Mouse (Mus musculus): ENCODE results near the gene Rnf130. TPM values are rescaled to one million over a fixed set of nuclear protein-coding genes. Genes with fewer than 3 reads are reported as not detected.

The Rnf130 gene
- 72.5 and 74.9 TPM in 2 replicates for polyA plus RNA-seq (2014; fragmentation: Nextera tagmentation; extraction: Ambion mirVana)

DNA sequence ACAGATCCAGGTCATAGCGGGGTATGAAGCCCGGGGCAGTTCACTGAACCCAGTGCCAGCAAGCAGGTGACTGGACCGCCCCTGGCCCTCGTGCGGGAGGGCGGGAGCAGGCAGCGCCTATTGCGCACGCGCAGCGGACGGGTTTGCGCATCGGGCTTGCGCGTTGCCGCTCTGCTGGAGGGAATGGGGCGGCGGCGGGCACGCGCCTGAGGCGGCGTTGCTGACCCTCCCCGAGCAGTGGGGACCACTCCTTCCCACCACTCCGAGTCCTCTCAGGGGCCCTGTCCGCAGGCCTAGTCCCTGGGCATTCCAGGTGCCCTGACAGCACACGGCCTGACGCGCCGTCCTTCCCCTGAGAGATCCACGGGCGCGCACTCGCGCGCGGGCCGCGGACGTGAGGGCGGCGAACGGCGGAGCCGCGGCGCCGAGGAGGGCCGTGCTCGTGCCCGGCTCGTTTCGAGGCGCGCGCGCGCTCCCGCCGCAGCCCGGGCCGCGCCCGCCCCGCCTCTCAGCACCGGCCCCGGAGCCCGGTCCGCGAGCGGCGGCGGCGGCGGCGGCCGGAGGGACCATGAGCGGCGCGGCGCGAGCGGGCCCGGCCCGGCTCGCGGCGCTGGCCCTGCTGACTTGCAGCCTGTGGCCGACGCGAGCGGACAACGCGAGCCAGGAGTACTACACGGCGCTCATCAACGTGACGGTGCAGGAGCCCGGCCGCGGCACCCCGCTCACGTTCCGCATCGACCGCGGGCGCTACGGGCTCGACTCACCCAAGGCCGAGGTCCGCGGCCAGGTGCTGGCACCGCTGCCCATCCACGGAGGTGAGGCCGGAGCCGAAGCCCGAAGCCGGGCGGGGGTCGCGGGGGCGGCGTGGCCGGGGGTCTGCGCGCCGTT lies at the start of gene Rnf130:
Rnf130 (plus strand) TSS at position 514 of the 888 bp plus-strand sequence.
- Histone ChIP-seq H3K4me2 (ENCODE audit: low read length) (peak within 1 kb of the TSS; percentile 74), H3K27ac (replicated peaks; ENCODE audit: low read depth, low read length) (peak within 1 kb of the TSS; percentile 99), H3K4me3 (replicated peaks; ENCODE audit: low read depth, low read length) (peak within 1 kb of the TSS; percentile 98), H3K27me3 (ENCODE audit: control insufficient read depth, insufficient read depth, low read length) (no peaks in the 10 kb centered on the region), H3K9ac (replicated peaks; ENCODE audit: low read length) (peak within 1 kb of the TSS; percentile 99), H3K9me3 (ENCODE audit: control insufficient read depth, low read length) (no peaks in the 10 kb centered on the region), H3K4me1 (ENCODE audit: control insufficient read depth, insufficient read depth, low read length) (peaks cover 32% of the 10 kb centered on the region), H3K36me3 (ENCODE audit: control insufficient read depth, insufficient read depth, low read length) (no peaks in the 10 kb centered on the region)
- DNase-seq: peak; percentile 98
- peak; percentile 91 for ATAC-seq (ENCODE audit: low FRiP score, low TSS enrichment)
- under 1% methylated on average over 117 of the region's 129 CpGs for WGBS

DNA sequence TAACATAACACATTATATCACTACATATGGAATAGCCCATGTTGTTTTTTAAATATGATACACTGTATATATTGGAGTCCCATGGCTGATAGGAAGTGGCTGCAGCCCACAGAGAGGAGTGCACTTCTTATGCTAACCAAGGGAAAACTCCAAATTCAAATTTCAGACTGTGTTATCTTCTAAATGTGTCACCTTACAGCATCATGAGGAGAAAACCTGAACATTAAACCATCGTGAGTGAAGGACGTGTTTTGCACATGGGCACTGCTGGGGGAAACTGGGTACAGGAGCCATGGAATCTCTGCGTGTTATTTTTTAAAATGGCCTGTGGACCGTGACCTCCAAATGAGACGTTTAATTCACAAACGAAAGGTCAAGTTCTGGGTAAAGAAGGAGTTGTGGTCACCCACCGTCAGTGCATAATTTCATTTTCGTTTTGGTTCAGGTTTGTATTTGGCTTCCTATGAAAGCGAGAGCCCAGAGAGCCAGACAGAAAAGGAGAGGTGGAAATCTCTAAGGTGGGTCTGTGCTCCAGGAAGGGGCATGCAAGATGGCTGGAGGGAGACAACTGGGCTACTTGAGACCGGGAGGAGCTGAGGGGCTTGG lies 47.1 kb upstream of the Rnf130 start:
- no peak overlapping the region for H3K4me2 ChIP-seq (ENCODE audit: low read length)
- 85% methylated on average over 10 of the region's 10 CpGs for WGBS
- no peaks in the 10 kb centered on the region for H3K27me3 ChIP-seq (ENCODE audit: control insufficient read depth, insufficient read depth, low read length)
- H3K4me1 ChIP-seq (ENCODE audit: control insufficient read depth, insufficient read depth, low read length): no peaks in the 10 kb centered on the region
- H3K36me3 ChIP-seq (ENCODE audit: control insufficient read depth, insufficient read depth, low read length): no peaks in the 10 kb centered on the region
- no peak for ATAC-seq (ENCODE audit: low FRiP score, low TSS enrichment)
- H3K9ac ChIP-seq (replicated peaks; ENCODE audit: low read length): no peak overlapping the region
- H3K9me3 ChIP-seq (ENCODE audit: control insufficient read depth, low read length): no peaks in the 10 kb centered on the region
- no peak overlapping the region for H3K27ac ChIP-seq (replicated peaks; ENCODE audit: low read depth, low read length)
- no peak for DNase-seq
- H3K4me3 ChIP-seq (replicated peaks; ENCODE audit: low read depth, low read length): no peak overlapping the region

DNA sequence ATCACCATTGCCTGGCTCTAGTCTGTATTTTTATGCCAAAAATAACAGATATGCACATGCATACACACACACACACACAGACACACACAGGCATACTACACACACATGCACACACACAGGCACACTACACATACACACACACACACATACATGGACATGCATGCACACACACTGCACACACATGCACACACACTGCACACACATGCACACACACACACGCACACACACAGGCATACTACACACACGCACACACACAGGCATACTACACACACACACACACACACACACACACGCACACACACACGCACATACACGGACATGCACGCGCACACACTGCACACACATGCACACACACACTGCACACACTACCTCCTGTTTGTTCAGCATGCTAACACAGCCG lies 46.2 kb upstream of the Rnf130 start:
- Histone ChIP-seq H3K9me3 (ENCODE audit: control insufficient read depth, low read length) (no peaks in the 10 kb centered on the region), H3K4me3 (replicated peaks; ENCODE audit: low read depth, low read length) (no peak overlapping the region), H3K4me2 (ENCODE audit: low read length) (no peak overlapping the region), H3K36me3 (ENCODE audit: control insufficient read depth, insufficient read depth, low read length) (no peaks in the 10 kb centered on the region), H3K4me1 (ENCODE audit: control insufficient read depth, insufficient read depth, low read length) (no peaks in the 10 kb centered on the region), H3K27ac (replicated peaks; ENCODE audit: low read depth, low read length) (no peak overlapping the region), H3K27me3 (ENCODE audit: control insufficient read depth, insufficient read depth, low read length) (no peaks in the 10 kb centered on the region), H3K9ac (replicated peaks; ENCODE audit: low read length) (no peak overlapping the region)
- WGBS: 94% methylated on average over 8 of the region's 8 CpGs
- DNase-seq (no peak), ATAC-seq (ENCODE audit: low FRiP score, low TSS enrichment) (no peak)

DNA sequence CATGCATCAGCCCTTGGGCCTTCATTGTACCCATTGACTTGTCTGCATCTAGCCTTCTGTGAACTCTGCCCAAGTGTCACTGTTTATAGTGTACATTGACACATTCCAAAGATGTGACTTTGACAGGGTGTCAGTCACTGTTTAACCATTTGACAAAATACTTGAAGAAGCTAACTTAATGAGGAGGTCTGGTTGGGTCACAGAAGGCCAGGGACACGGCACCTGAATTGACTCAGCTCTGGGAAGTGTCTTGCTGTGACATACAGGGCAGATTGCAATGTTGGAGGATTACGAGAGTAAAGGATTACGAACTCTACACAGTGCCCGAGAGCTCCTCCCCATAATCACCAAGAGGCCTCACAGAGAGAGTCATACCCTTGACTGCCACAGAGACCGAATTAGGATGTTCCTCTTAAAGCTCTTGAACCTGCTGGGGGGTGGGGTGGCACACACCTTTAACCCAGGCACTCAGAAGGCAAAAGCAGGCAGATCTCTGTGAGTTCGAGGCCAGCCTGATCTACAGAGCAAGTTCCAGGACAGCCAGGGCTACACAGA lies 44.4 kb upstream of the Rnf130 start:
- H3K4me2 ChIP-seq (ENCODE audit: low read length): no peak overlapping the region
- no peak for ATAC-seq (ENCODE audit: low FRiP score, low TSS enrichment)
- 56% methylated on average over 6 of the region's 6 CpGs for WGBS
- no peaks in the 10 kb centered on the region for H3K27me3 ChIP-seq (ENCODE audit: control insufficient read depth, insufficient read depth, low read length)
- H3K36me3 ChIP-seq (ENCODE audit: control insufficient read depth, insufficient read depth, low read length): no peaks in the 10 kb centered on the region
- no peak overlapping the region for H3K9ac ChIP-seq (replicated peaks; ENCODE audit: low read length)
- H3K27ac ChIP-seq (replicated peaks; ENCODE audit: low read depth, low read length): no peak overlapping the region
- H3K4me3 ChIP-seq (replicated peaks; ENCODE audit: low read depth, low read length): no peak overlapping the region
- DNase-seq: no peak
- H3K9me3 ChIP-seq (ENCODE audit: control insufficient read depth, low read length): no peaks in the 10 kb centered on the region
- H3K4me1 ChIP-seq (ENCODE audit: control insufficient read depth, insufficient read depth, low read length): no peaks in the 10 kb centered on the region

DNA sequence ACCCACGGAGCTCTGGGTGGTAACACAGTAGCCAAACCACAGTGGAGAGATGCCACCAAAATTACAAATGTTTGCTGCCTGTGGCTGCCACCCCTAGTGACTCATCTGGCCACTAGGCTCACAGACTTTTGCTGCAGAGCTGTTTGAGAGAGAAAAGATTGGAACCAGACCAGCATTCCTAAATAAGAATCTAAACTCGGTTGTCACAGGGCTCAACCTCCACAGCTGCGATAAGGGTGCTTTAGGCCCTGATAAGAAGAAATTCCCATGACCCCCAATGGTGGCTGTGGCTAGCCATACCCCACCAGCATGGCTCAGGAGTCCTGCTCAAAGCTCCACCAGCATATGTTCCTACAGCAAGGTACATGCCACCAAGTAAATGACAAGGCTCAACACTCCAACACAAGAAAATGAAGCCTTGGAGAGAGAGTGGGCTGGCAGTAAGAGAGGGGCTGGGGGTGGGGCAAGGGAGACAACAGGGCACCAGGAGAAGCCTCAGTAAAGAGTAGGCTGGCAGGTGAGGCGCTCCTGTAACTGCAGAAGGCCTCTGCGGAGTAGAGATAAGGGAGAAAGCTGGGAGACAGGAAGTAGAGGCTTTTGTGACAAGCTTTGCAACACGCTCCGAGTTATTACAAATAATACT lies 43.7 kb upstream of the Rnf130 start:
- H3K27me3 ChIP-seq (ENCODE audit: control insufficient read depth, insufficient read depth, low read length): no peaks in the 10 kb centered on the region
- H3K9me3 ChIP-seq (ENCODE audit: control insufficient read depth, low read length): no peaks in the 10 kb centered on the region
- H3K4me2 ChIP-seq (ENCODE audit: low read length): no peak overlapping the region
- no peak overlapping the region for H3K27ac ChIP-seq (replicated peaks; ENCODE audit: low read depth, low read length)
- no peak overlapping the region for H3K4me3 ChIP-seq (replicated peaks; ENCODE audit: low read depth, low read length)
- DNase-seq: no peak
- no peak for ATAC-seq (ENCODE audit: low FRiP score, low TSS enrichment)
- H3K36me3 ChIP-seq (ENCODE audit: control insufficient read depth, insufficient read depth, low read length): no peaks in the 10 kb centered on the region
- no peak overlapping the region for H3K9ac ChIP-seq (replicated peaks; ENCODE audit: low read length)
- H3K4me1 ChIP-seq (ENCODE audit: control insufficient read depth, insufficient read depth, low read length): no peaks in the 10 kb centered on the region
- WGBS: 88% methylated on average over 7 of the region's 7 CpGs

DNA sequence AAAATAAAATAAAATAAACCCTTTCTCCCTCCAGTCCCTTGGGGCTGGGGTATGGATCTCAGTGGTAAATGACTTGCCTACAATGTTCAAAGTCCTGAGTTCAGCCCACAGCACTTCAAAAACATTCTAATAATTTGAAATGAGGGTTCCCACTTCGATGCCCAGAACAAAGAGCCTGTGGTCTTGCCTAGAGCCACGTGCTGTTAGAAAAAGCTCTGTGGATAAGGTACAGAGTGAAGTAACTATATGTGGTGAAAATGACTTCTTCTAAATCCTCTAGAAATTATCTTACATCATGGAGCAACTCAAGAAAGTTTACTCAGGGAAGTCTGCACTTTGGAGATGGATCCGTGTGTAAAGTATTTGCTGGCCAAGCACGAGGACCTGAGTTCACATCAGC lies 43.1 kb upstream of the Rnf130 start:
- H3K27ac ChIP-seq (replicated peaks; ENCODE audit: low read depth, low read length): no peak overlapping the region
- H3K4me3 ChIP-seq (replicated peaks; ENCODE audit: low read depth, low read length): no peak overlapping the region
- DNase-seq (no peak), ATAC-seq (ENCODE audit: low FRiP score, low TSS enrichment) (no peak)
- H3K4me2 ChIP-seq (ENCODE audit: low read length): no peak overlapping the region
- H3K9ac ChIP-seq (replicated peaks; ENCODE audit: low read length): no peak overlapping the region
- H3K9me3 ChIP-seq (ENCODE audit: control insufficient read depth, low read length): no peaks in the 10 kb centered on the region
- 85% methylated on average over 4 of the region's 4 CpGs for WGBS
- no peaks in the 10 kb centered on the region for H3K36me3 ChIP-seq (ENCODE audit: control insufficient read depth, insufficient read depth, low read length)
- no peaks in the 10 kb centered on the region for H3K27me3 ChIP-seq (ENCODE audit: control insufficient read depth, insufficient read depth, low read length)
- no peaks in the 10 kb centered on the region for H3K4me1 ChIP-seq (ENCODE audit: control insufficient read depth, insufficient read depth, low read length)

DNA sequence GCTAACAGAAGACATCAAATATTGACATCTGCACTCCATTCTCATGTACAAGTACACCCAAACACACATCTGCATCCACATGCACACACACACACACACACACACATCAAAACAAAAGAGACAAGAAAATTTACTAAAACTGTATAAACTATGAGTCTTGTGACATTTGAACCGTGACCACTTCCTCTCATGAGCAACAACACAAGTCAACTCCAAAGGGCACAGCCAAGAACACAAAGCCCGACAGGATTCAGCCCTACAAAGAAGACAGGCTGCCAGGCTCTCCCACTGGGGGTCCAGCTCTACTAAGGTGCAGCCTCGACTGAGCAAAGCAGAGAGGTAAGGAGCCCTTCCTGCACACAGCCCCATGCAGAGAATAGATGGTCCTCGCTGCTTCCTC lies 42.3 kb upstream of the Rnf130 start:
- no peak overlapping the region for H3K27ac ChIP-seq (replicated peaks; ENCODE audit: low read depth, low read length)
- no peaks in the 10 kb centered on the region for H3K4me1 ChIP-seq (ENCODE audit: control insufficient read depth, insufficient read depth, low read length)
- 51% methylated on average over 4 of the region's 4 CpGs for WGBS
- ATAC-seq (ENCODE audit: low FRiP score, low TSS enrichment) (no peak), DNase-seq (no peak)
- H3K27me3 ChIP-seq (ENCODE audit: control insufficient read depth, insufficient read depth, low read length): no peaks in the 10 kb centered on the region
- H3K9me3 ChIP-seq (ENCODE audit: control insufficient read depth, low read length): no peaks in the 10 kb centered on the region
- no peaks in the 10 kb centered on the region for H3K36me3 ChIP-seq (ENCODE audit: control insufficient read depth, insufficient read depth, low read length)
- no peak overlapping the region for H3K4me3 ChIP-seq (replicated peaks; ENCODE audit: low read depth, low read length)
- no peak overlapping the region for H3K4me2 ChIP-seq (ENCODE audit: low read length)
- no peak overlapping the region for H3K9ac ChIP-seq (replicated peaks; ENCODE audit: low read length)

DNA sequence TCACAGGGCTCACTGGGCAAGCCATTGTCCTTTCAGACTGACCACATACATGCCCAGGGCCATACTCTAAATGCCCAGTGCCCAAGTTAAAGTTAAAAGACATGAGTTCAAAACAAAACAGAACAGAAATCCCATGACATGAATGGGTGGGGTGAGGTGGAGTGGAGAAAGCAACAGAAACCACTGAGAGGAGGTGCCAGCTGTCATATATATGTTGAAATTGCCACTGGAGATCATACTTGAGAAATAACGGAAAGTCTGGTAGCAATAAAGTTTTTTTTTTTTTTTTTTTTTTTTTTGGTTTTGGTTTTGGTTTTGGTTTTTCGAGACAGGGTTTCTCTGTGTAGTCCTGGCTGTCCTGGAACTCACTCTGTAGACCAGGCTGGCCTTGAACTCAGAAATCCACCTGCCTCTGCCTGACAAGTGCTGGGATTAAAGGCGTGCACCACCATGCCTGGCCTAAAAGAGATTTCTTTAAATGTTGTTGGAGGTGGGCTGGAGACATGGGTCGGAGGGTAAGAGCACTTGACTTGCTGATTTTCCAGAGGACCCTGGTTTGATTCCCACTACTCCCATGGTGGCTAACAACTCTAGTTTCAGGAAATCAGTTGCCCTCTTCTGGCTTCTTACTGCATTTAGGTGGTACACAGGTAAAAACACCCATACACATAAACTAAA lies 41.1 kb upstream of the Rnf130 start:
- Histone ChIP-seq H3K4me2 (ENCODE audit: low read length) (no peak overlapping the region), H3K4me3 (replicated peaks; ENCODE audit: low read depth, low read length) (no peak overlapping the region), H3K27me3 (ENCODE audit: control insufficient read depth, insufficient read depth, low read length) (no peaks in the 10 kb centered on the region), H3K9ac (replicated peaks; ENCODE audit: low read length) (no peak overlapping the region), H3K27ac (replicated peaks; ENCODE audit: low read depth, low read length) (no peak overlapping the region), H3K36me3 (ENCODE audit: control insufficient read depth, insufficient read depth, low read length) (no peaks in the 10 kb centered on the region), H3K4me1 (ENCODE audit: control insufficient read depth, insufficient read depth, low read length) (no peaks in the 10 kb centered on the region), H3K9me3 (ENCODE audit: control insufficient read depth, low read length) (no peaks in the 10 kb centered on the region)
- ATAC-seq (ENCODE audit: low FRiP score, low TSS enrichment) (no peak), DNase-seq (no peak)
- 83% methylated on average over 4 of the region's 4 CpGs for WGBS
